Mouse (Mus musculus) erythroblast, embryonic 14.5 days (primary cell): ENCODE measurements around the gene Ghsr.

Experiments
- GATA1 ChIP-seq: IDR thresholded peaks from 2 replicates; pipeline ENCODE4 v1.6.1; 2012; ENCODE audit warnings: low read length, inconsistent platforms, mixed read lengths
- TAL1 ChIP-seq: IDR thresholded peaks from 3 replicates; pipeline ENCODE4 v1.6.1; 2012; ENCODE audit warnings: low read length, inconsistent platforms, mixed read lengths

DNA sequence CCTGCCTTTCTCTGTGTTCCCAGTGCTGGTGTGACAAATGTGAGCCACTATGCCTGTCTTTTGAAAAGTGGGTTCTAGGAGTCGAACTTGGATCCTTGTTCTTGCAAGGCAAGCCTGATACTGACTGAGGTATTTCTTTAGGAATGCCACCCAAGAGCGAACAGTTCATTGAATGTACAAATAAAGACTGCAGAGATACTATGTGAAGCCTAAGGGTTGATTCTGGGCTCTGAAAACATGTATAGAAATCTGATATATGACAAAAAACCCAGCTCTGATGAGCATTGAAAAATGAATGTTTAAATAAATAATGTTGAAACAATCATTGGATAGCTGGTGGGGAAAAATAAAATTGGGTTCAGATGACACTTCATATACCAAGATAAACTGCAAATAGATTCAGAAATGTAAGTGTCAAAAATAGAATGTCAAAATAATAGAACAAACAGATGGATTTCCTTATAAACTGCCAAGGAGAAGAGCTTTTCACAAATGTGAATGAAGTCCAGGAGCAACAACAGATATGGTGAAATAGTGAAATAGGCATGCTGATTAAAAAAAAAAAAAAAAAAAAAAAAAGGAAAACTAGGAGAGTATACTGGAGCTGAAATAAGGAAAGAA lies 11.9 kb upstream of the Ghsr start:
- no peak for TF ChIP-seq GATA1
- no peak for TF ChIP-seq TAL1
